Mouse (Mus musculus) thymus, adult 2 months (tissue): Measurements from ENCODE around the gene Usp49.

ENCODE experiments used
- CTCF ChIP-seq: fragments of 200-500 bp; IDR thresholded peaks from 2 replicates; pipeline ENCODE4 v1.5.1; 2012; ENCODE audit warnings: mild to moderate bottlenecking, control low read depth, low read length, moderate library complexity, borderline replicate concordance; ENCODE audit not compliant: control insufficient read depth, poor library complexity, insufficient read depth; ENCODE audit errors: extremely low read depth
- POLR2A ChIP-seq: fragments of 200-500 bp; IDR thresholded peaks from 2 replicates; pipeline ENCODE4 v1.6.1; 2012; ENCODE audit warnings: mild to moderate bottlenecking, low read length, control low read depth, moderate library complexity; ENCODE audit not compliant: control insufficient read depth, poor library complexity, insufficient read depth; ENCODE audit errors: extremely low read depth

DNA sequence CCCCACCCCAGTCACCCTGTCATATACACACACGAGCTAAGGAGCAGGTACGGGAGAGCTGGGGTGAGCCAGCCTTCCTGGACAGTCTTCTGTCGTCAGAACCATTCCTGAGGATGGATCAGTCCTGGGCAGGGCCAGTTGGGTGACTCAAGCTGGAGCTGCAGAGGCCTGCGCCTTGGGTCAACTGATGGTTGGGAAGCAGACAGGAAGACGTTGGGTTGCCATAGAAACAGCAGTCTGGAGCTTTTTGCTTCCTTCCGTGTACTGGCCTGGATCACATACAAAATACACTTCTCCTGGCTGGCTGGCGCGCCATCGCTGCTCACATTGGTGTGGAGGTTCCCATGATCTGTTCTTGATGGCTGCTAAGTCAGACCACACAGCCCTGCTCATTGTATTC lies 71.3 kb downstream of the Usp49 start:
- TF ChIP-seq POLR2A (no peak), CTCF (no peak)
